Mouse (Mus musculus) heart, adult 8-10 months (tissue): ENCODE measurements around the gene Rgma. TPM values are rescaled to one million over a fixed set of nuclear protein-coding genes. Genes with fewer than 3 reads are reported as not detected.

Experiments
- DNase-seq: peaks from one replicate; pipeline ENCODE4 v3.0.0; 2022; ENCODE audit warnings: low spot score
- total RNA-seq, 4 experiments: library from RNA; stranded (reverse); gene quantifications; 2 replicates each; pipeline ENCODE4 v1.2.4; 2022

The Rgma gene
- total RNA-seq, result 10 to 100 TPM; 52.3 to 84.3 (median 65.6) TPM

- DNase-seq, result no peak
Measured at GRCm38 (mm10) chr7:73375257-73376100, at the start of gene Rgma. Rgma (plus strand) TSS chr7:73375509.

GRCm38 (mm10) chr7:73326236-73326635 lies 49.1 kb upstream of the Rgma start:
- peak; percentile 32 for DNase-seq

DNA sequence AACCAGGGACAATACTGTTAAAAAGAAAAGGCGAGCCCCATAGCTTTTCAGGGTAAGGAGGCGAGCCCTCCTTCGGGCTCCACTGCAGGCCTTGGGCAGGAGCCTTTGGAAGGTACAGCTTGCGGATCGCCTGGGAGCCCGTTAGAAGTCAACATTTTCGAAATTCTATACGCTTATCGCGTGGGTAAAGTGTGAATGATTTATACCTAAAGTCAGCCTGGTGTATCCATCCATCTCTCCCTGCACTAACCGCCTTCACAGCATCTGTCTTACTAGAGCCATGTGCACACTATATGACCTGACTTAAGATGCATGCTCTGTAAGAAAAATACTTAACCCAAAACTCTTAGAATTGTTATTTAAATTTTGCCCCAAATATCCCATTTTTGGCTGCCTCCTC lies 48.6 kb upstream of the Rgma start:
- DNase-seq, result no peak

GRCm38 (mm10) chr7:73327193-73327592 lies 48.1 kb upstream of the Rgma start:
- DNase-seq, result peak; percentile 68

DNA sequence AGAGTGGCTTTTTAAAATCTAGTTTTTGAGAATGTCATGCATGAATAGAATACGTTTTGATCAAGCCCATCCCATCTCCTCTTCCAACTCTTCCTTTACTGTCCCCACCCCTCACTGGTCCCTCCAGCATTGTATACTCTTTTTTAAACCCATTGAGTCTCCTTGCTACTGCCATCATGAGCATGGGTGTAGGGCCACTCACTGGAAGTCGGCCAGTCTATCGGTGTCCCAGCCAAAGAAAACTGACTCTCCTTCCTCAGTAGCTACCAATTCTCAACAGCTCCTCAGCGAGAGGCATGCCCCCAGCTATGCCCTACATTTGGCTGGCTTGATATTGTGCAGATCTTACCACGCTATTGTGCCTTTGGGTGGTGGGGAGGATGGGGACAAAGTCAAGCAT lies 47.7 kb upstream of the Rgma start:
- DNase-seq, result no peak

DNA sequence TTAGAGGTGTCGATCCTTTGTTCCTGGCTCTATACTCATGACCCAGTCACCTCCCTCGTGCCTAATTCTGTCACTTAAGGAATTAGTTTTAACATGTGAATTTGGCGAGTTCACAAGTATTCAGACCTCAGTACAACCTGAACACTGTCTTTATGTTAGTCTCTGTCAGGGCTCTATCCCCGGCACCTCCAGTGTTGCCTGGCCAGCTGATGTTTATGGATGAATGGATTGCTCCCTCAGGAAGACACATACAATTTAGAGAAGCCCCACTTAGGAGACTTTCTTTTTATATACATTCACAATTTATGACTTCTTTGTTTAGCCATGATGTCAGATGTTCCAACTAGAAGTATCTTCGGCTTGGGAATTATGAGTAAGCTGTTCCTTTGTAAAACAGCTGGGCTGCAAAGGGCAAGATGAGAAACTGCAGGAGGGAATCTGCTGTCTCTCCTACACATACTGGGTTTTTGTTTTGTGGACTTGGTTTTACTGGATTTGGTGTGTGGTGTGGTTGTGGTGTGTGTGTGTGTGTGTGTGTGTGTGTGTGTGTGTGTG lies 46.6 kb upstream of the Rgma start:
- no peak for DNase-seq

DNA sequence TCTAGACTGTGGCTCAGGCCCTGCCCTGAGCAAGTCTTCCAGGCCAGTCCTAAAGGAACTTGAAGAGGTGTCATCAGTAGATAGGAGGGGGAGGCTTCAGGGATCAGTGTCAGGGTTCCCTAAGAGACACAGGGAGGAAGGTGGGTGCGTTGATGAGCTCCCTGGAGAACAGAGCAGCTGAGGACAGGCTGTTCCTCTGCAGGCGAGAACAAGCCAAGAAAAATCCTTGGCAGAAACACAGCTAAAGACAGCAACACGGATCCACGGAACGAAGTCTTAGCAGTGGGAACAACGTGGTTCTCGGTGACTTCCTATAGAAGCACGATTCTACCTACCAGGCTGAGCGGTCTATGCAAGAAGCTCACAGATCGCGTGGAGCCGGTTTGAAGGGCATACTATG lies 44.6 kb upstream of the Rgma start:
- peak; percentile 47 for DNase-seq

GRCm38 (mm10) chr7:73331645-73332044 lies 43.7 kb upstream of the Rgma start:
- DNase-seq, result no peak

GRCm38 (mm10) chr7:73333398-73333988 lies 41.8 kb upstream of the Rgma start:
- no peak for DNase-seq

- no peak for DNase-seq
Measured at GRCm38 (mm10) chr7:73334883-73335282, 40.4 kb upstream of the Rgma start.

- DNase-seq, result no peak
Measured at GRCm38 (mm10) chr7:73336380-73336779, 38.9 kb upstream of the Rgma start.

DNA sequence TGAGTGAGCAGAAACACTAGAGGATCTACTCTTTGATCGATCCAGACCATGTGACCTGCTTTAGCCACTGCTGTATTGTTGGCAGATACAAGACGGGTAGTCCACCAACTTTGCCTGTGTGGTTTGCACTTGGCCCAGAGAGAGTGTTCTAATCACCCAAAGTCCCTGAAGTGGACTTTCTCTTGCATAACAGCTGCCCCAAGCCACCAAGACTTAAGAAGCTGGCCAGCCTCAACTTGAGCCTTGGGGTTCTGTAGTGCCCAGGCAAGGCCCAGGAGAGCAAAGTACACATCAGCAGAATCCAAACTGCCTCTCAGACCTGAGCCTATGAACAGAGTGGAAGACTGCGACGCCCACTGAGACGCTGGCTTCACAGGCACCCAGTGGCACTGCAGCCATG lies 37.0 kb upstream of the Rgma start:
- no peak for DNase-seq

DNA sequence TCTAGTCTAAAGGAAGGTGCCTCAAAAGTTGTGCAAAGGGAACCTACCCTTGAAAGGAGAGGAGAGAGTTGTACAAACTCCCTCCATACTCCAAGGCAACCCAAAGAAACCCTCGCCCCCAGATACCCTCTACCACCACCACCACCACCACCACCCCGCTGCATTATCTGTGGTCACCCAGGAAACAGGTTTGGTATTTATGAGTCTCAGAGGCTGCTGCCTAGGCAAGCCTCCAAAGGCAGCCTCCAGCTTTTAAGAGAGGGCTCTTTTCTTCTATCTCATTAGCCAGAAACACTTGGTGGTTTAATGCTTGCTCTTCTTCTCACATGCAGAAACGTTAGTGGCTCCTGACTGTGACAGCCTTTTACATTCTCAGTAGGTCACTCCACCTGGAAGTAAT lies 31.5 kb upstream of the Rgma start:
- DNase-seq, result no peak

DNA sequence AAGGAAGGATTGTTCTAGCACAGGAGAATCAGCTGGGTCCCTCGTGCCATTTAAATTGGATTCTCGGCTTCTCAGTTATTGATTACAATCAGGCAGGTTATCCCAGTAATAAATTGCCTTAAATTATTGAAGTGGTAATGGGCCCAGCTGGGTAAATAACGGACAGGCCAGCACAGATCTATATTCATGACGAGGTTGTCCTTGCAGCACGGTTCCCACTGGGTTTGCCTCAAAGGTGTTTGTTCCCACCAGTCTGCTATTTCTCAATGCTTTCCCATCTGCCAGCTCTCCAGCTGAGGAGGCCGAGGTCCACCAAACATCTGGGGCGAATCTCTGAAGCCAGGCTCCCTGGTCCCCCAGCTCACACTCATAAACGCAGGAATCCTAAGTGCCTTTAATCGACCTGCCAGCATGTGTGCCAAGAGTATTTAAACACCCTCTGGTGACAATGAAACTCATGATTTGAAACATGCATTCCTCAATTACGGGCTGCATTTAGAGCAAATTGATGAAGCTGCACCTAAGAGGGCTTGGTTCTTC lies 26.7 kb upstream of the Rgma start:
- DNase-seq, result no peak

DNA sequence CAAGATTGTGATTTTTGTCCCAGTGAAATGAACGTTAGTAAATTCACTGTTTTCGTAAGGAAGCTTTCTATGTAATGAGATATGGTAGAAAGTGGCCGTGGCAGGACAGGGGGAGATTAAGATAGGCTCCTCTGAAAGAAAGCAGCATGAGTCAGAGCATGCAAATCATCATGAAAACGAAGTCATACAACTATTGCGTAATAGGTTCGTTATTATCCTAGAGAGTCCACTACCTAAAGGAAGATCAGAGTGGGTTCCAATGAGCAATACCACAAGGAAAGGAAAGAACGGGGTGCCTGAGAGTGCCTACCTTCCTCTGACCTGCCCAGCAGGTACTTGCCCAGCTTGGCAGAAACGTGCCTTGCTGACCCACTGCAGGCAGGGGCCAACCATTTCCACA lies 26.2 kb upstream of the Rgma start:
- no peak for DNase-seq

- DNase-seq, result no peak
Measured at GRCm38 (mm10) chr7:73355229-73355628, 20.1 kb upstream of the Rgma start.

GRCm38 (mm10) chr7:73356901-73357300 lies 18.4 kb upstream of the Rgma start:
- DNase-seq, result no peak

GRCm38 (mm10) chr7:73357626-73358025 lies 17.7 kb upstream of the Rgma start:
- DNase-seq, result no peak

DNA sequence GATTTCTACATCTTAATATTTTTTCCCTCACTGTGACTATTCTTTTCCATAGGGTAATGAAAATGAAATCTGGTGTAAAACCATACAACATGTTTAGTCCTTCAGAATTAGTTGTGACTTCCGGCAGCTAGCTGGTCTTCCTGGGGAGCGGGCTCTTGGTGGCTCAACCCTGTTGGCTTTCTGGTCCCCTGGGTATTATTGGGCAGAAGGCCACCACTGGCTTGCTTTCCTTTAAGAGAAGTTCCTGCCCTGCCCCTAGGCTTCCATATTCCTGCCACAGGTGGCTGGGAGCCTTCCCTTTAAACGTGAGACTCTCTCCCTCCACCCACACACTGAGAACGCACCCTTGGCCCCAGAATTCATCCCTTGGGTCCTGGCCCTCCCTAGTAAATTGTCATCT lies 9.8 kb upstream of the Rgma start:
- no peak for DNase-seq

- DNase-seq, result no peak
Measured at GRCm38 (mm10) chr7:73365965-73366364, 9.3 kb upstream of the Rgma start.

DNA sequence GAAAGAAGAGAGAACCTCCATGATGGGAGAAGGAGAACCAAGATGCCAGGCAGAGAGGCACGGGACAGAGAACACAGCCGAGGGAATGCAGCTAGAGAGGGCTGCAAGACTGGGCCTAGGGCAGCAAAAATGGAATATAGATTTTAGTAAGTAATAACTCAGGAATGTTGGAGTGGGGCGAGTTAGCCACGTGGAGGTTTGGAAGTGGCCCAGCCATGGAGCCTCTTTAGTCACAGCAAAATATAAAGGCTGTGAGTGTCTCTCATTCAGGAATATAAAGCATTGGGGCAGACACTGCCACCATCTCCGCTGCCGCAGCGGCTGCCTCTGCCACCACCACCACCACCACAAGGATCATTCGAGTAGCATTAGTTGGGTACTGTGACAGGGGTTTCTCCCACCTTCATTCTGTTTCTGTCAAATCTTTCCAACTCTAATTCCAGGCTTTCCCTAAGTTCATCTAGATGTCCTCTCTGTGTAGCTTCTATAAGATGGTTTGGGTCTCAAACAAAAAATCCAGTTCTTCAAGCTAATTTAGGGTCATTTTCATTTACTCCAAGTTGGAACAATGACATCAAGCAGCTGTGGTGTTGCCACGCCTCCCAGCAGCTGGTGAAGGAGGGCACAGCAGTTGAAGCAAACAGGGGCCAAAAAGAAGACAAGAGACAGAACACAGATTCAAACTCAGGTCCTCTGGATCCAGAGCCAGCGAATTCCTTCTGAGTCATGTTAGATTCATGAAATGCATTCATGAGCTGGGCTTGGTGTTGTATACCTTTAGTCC lies 7.4 kb upstream of the Rgma start:
- no peak for DNase-seq

DNA sequence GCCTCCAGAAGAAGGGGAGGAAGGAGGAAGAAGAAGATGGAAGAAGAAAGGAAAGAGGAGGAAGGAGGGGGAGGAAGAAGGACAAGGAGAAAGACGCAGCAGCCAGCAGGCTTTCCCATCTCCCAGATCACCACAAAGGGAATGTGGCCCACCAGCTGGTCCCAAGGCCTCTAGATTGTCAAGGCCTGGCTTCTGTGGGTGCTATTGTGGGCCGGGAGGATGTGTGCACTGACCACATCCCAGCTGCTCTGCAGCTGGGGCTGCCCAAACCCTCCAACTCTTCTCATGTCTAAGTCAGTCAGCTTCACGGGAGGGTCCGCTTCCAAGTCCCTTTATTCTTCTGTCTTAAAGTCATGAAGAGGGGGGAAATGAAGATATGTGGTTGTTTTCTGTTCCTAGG lies 5.3 kb upstream of the Rgma start:
- no peak for DNase-seq
